Mouse (Mus musculus) telencephalon, adult 2 months (tissue): ENCODE data around the gene Krt16.

Experiments used
- DNase-seq: peaks from one replicate; pipeline ENCODE4 v3.0.0-alpha.2; 2011; ENCODE audit warnings: low read depth, low spot score

The Krt16 gene

DNA sequence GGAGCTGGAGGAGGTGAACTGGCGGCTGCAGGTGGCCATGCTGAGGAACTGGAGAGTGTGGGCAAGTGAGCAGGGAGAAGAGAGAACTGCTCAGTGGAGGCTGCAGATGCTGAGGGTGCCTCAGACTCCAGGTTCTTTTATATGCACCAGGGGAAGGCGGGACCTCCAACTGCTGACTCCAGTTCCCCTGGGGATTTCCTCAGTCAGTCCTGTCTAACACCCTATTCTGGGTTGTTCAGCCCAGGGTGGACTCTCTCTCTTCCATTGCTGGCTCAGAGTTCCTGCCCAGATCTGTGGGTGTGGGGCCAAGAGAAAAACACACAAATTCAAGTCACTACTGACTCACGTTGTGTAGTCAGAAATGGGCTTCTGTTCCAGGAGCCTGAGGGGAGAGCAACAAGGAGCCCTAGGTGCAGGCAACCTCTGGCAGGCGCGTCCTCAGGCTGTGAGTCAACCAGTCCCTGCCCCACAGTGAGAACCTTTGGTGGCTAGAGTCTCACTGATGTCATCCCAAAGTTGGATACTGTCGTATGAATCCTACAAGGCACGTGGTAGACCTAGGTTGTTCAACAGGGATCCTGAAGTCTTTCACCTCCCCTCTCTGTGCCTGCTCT lies at the start of gene Krt16:
Gene Krt16, minus strand, starts transcription at position 51 of the 614 bp plus-strand sequence.
- DNase-seq, result no peak

DNA sequence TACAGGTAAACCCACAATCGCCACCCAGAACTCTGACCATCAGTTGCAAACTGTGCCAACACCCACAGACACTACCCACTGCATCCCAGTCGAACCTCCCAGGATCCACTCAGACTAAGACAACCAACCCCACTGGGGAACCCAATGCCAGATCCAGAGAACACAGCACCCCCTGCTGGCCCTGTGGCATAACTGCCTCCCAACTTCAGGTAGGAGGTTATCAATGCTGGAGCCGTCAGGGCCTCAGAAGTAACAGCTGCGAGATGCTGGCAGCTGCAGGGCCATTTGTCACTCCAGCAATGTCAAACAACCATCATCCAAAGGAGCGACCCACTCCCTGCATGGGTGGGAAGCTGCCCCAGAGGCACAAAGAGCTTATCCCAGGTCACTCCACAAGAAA lies 49.1 kb upstream of the Krt16 start:
- no peak for DNase-seq

GRCm38 (mm10) chr11:100295308-100295707 lies 46.6 kb upstream of the Krt16 start:
- DNase-seq, result peak; percentile 64

DNA sequence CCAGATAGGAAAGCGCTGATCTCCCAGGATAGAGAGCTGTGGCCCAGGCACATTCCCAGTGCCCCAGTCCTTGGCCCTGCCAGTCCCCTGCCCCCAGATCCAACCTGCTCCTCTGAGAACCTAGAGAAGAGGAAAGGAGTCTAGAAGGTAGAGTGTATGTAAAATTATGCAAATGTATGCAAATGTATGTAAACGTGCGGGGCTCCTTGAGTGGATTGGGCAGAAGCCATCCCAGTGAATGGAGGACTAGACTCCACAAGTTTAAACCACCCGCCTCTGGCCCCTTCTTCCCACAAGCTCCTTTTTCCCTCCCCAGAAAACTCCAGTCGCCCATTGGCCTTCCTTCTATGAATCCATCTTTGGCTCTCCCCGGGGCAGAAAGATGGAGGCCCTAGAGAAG lies 44.2 kb upstream of the Krt16 start:
- no peak for DNase-seq

GRCm38 (mm10) chr11:100290235-100290634 lies 41.5 kb upstream of the Krt16 start:
- no peak for DNase-seq

DNA sequence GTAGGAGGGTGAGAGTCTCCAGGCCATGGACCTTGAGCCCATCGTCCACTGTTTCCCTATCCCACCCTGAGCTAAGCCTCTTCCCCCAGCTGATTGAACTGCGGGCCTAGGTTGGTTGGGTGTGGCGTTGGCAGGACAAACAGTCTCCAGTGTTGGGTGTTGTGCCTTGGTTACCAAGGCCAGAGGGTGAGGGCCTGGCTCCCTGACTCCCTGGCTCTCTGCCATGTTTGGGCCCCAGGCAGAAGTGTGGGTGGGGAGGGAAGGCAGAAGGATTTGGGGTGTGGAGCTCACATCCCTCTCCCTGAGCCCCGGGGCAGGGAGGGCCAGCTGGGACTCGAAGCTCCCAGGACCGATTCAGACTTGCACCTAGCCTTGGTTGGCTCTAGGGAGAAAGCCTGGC lies 40.2 kb upstream of the Krt16 start:
- DNase-seq, result no peak

DNA sequence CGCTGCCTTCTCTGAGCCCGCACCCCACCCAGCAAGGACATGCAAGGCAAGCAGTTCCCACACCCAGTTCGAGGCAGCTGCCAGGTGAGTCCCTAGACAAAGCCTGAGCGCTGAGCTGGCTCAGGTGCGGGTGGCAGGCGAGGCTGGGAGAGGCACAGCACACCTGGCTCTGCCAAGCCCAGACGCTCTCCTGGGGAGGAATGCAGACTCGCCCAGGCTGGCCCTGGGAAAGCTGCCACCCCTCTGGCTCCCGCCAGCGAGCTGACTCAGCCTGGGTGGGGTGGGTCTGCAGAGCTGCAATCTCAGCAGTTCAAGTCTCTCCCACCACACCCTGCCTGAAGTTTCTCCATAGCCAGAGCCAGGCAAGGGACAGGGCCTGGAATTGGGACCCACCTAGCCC lies 38.3 kb upstream of the Krt16 start:
- DNase-seq, result no peak

DNA sequence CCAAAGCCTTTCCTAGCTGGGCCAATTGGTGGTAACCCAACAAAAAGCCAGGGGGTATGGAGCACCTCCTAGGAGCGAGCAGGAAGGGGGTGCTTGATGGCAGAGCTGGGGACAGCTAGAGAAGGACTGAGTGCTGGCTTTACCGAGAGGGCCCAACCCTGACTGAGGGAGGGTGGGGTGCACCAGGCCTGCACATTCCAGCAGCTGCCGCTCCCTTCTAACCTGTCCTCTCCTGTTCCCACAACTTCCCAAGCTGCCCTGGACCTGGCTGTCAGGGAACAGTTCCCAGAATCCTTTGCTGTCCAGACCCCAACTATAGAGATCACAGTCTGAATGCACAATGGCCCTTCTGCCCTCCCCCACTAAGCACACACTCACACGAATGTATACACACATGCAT lies 36.3 kb upstream of the Krt16 start:
- DNase-seq, result no peak

GRCm38 (mm10) chr11:100282549-100282948 lies 33.8 kb upstream of the Krt16 start:
- DNase-seq, result no peak

GRCm38 (mm10) chr11:100281596-100282544 lies 33.2 kb upstream of the Krt16 start:
- DNase-seq, result peak; percentile 42

GRCm38 (mm10) chr11:100278759-100279158 lies 30.1 kb upstream of the Krt16 start:
- no peak for DNase-seq

- DNase-seq, result no peak
Measured at GRCm38 (mm10) chr11:100277726-100278480, 29.2 kb upstream of the Krt16 start.

DNA sequence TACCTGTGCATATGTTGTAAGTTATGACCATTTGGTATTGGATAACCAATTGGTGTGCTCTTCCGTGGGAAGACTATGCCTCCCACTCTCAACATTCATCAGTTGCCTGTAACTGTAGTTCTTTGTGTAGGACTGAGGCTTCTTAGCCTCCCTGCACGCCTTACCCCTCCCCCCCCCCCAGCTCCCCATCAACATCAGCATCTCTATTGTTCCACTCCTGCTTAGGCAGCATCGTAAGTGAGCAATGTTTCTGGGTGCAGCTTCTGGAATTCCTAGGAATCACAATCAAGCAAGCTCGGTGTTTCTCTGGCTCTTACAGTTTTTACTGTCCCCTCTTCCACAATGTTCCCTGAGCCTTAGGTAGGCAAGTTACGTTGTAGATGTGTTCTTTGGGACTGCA lies 26.8 kb upstream of the Krt16 start:
- no peak for DNase-seq

DNA sequence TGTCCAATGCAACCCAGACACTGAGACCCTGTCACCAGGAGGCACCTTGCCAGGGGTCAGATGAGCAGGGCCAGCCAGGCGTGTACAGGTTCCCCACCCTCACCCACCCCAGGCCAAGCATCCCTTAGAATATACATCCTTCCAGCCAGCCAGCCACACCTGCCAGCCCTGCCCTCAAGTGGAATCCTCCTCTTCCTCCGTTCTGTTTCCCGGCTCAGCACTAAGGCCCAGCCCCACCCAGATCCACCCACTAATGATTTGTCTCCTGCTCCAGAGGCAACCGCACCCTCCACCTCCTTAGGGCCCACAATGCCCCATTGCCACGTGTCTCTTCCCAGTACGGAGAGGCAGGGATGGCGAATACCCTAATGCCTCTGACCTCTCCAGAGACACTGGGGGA lies 26.0 kb upstream of the Krt16 start:
- DNase-seq, result no peak

DNA sequence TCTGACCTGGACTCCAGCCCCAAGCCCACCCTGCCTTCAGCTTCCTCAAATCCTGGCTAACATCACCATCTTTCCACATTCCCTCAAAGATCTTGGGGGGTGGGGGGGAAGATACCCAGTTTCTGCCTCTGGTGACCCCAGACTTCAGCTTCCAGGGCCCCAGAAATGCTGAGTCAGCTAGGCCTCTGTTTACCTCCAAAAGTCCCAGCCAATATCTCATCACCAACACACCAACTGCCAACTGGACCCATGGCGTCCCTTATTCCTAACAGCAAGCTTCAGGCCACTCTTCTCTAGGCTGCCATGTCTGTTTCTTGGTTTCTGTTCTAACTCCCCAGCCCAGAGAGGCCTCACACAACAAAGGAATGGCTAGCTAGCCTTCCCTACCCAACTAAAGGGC lies 23.2 kb upstream of the Krt16 start:
- no peak for DNase-seq

GRCm38 (mm10) chr11:100269821-100270332 lies 21.2 kb upstream of the Krt16 start, which contains the start of gene Krt42:
Krt42 (minus strand) TSS chr11:100269871.
- DNase-seq, result no peak

GRCm38 (mm10) chr11:100262058-100262980 lies 13.6 kb upstream of the Krt16 start:
- DNase-seq, result no peak

DNA sequence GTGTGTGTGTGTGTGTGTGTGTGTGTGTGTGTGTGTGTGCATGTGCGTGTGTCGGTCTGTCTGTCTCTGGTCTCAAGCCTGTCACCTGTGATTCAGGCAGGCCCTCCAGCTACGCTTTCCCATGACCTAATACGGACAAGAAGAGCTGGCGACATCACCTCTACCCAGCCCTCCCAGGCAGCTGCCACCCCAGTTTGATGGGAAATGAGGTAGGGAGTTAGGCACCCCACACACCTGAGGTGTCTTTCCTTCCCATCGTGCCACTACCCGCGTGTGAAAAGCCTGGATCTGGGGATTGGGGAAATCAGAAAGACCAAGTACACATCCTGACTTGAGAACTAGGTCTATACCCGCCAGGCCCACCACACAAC lies 12.5 kb upstream of the Krt16 start:
- no peak for DNase-seq

DNA sequence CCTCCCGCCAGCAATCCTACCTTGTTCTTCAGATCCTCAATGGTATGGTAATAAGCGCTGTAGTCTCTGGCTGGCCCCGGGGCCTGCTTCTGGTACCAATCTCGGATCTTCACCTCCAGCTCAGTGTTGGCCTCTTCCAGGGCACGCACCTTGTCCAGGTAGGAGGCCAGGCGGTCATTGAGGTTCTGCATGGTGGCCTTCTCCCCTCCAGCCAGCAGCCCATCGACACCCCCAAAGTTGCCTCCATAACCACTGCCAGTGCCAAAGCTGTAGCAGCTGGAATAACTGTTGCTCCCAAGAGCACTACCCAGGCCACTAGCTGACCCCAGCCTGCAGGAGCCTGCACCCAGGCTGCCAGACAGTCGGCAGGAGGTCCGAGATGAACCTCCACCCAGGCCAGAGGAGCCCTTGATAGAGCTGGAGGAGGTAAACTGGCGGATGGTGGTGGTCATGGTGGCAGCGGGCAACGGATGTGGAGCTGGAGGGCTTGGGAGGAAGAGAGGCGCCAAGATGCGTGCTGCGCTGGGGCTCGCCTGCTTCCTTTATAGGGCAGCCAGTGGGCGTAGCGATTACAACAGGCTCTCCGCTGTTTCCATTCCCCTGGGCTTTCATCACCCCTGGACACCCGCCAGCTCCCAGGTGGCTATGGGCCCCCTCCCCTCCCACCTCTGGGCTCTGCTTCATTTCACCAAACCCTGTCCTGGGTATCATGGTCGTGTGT lies 12.0 kb upstream of the Krt16 start, which contains the start of gene Krt17:
Gene Krt17, minus strand, starts transcription at position 516 of the 721 bp plus-strand sequence.
- DNase-seq, result no peak

DNA sequence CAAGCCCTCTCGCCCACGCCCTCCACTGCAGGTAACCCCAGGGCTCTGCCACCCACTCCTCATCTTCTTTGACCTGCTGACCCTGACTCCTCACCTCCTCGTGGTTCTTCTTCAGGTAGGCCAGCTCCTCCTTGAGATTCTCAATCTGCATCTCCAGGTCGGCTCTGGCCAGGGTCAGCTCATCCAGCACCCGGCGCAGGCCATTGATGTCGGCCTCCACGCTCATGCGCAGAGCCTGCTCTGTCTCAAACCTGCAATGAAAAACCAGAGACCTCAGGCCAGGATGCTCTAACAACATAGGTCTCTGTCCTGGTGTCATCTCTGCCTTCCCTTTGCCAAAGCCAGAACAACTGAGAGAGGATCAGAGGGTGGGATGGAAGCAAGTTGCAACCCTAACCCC lies 10.4 kb upstream of the Krt16 start:
- no peak for DNase-seq
